9 mouse cellular contexts compared by ENCODE assay signal in genomic region chr13:54192021-54192481, GRCm38 (mm10). TPM values are rescaled to one million over a fixed set of nuclear protein-coding genes. Genes with fewer than 3 reads are reported as not detected.
DNase-seq lines count a peak whose midpoint lies in the region; ATAC-seq and TF ChIP-seq lines count a peak whose summit lies in the region.
"Had no signal": no experiment of that assay in that cellular context is flagged by ENCODE, and none has a peak within 500 bp of the region (broad histone marks: within the 10 kb centered on the region; RNA-seq: fewer than 3 reads in every experiment).

Gene Hrh2, plus strand, starts transcription at chr13:54192129.

- peak within 1 kb of the TSS; percentile 62 for H3K4me3 ChIP-seq in gastrocnemius, adult 2 months
- H3K4me3 ChIP-seq in spleen, adult 2 months (ENCODE audit: extremely low read depth, insufficient read depth, insufficient read length): peak within 1 kb of the TSS; percentile 65
- peak within 1 kb of the TSS; percentile 43 for H3K4me3 ChIP-seq in midbrain, embryonic 14.5 days (replicated peaks; ENCODE audit: low read depth, low read length)

- ATAC-seq in midbrain, embryonic 14.5 days (ENCODE audit: low FRiP score, low TSS enrichment): no peak

- H3K4me1 ChIP-seq in spleen, adult 2 months (ENCODE audit: control insufficient read depth, insufficient read depth, insufficient read length): peaks cover 20% of the 10 kb centered on the region
- H3K4me1 ChIP-seq in midbrain, embryonic 14.5 days (ENCODE audit: control insufficient read depth, insufficient read depth, low read length): 0 out of 2 replicates have a peak, but pooled peaks cover 5% of the 10 kb centered on the region

- 2% methylated on average over 31 of the region's 31 CpGs for WGBS in spleen, adult 2 months
- WGBS in midbrain, embryonic 14.5 days: under 1% methylated on average over 31 of the region's 31 CpGs

- DNase-seq in gastrocnemius, adult 2 months: peak; percentile 52
- no peak for DNase-seq in gastrocnemius, postnatal 4 days (ENCODE audit: low spot score in 2 of 2)
- DNase-seq in spleen, adult 2 months (ENCODE audit: low read depth in 1 of 2, low spot score in 2 of 2): peak in 1 of 2 experiments; percentile 33
- no peak for DNase-seq in spleen, postnatal 14 days (ENCODE audit: low spot score in 2 of 2)
- peak; percentile 78 for DNase-seq in induced T-regulatory cell, adult 2 months (ENCODE audit: low read depth)
- peak; percentile 65 for DNase-seq in midbrain, embryonic 14.5 days
- peak; percentile 54 for DNase-seq in thymus, postnatal 4 days
- DNase-seq in urinary bladder, adult 18-20 months (ENCODE audit: low spot score in 2 of 2): no peak

- intact Hi-C loops in gastrocnemius, adult 2 months (cut with DNase I): no loop called here

- H3K9me3 ChIP-seq in midbrain, embryonic 14.5 days (ENCODE audit: control insufficient read depth, low read length): no peaks in the 10 kb centered on the region

- TF ChIP-seq POLR2A in spleen, adult 2 months (IDR thresholded peaks at IDR 0.05; ENCODE audit: low read depth, low read length): no peak

- H3K4me2 ChIP-seq in midbrain, embryonic 14.5 days (ENCODE audit: low read length): peak within 1 kb of the TSS; percentile 76

- peak within 1 kb of the TSS; percentile 60 for H3K9ac ChIP-seq in midbrain, embryonic 14.5 days (replicated peaks; ENCODE audit: low read length)

- H3K27ac ChIP-seq in gastrocnemius, adult 2 months: no peak within 1 kb of the TSS
- H3K27ac ChIP-seq in spleen, adult 2 months (ENCODE audit: insufficient read depth, low read length): peak within 1 kb of the TSS; percentile 18; the same call in 1 of the 2 replicates
- H3K27ac ChIP-seq in midbrain, embryonic 14.5 days (replicated peaks; ENCODE audit: low read depth, low read length): no peak within 1 kb of the TSS

- H3K36me3 ChIP-seq in spleen, adult 2 months (ENCODE audit: control insufficient read depth, insufficient read depth, low read length): no peaks in the 10 kb centered on the region
- H3K36me3 ChIP-seq in midbrain, embryonic 14.5 days (ENCODE audit: control insufficient read depth, insufficient read depth, low read length): no peaks in the 10 kb centered on the region
- H3K36me3 ChIP-seq: G1E had no signal

- no peak for TF ChIP-seq CTCF in gastrocnemius, adult 2 months (IDR thresholded peaks at IDR 0.05)
- no peak for TF ChIP-seq CTCF in spleen, adult 2 months (IDR thresholded peaks at IDR 0.05; ENCODE audit: extremely low read depth, insufficient read depth, insufficient read length, insufficient replicate concordance)

- no peaks in the 10 kb centered on the region for H3K27me3 ChIP-seq in spleen, adult 2 months (ENCODE audit: control insufficient read depth, insufficient read depth, low read length)
- peaks cover 10% of the 10 kb centered on the region; the same call in 1 of the 2 replicates for H3K27me3 ChIP-seq in midbrain, embryonic 14.5 days (ENCODE audit: control insufficient read depth, insufficient read depth, low read length)

RNA-seq across cellular contexts. Expression of gene Hrh2, which starts in this region (rescaled TPM):
- total RNA-seq in gastrocnemius, adult 2 months (2021): under 1 TPM; 0.11 to 0.15 TPM
- total RNA-seq in gastrocnemius, postnatal 4 days (2021): under 1 TPM; 0.05 to 0.10 TPM
- 4.0 and 5.8 TPM in 2 replicates for polyA plus RNA-seq in spleen, adult 2 months (2012; rRNA removed)
- polyA plus RNA-seq in midbrain, embryonic 14.5 days (2014; fragmentation: Nextera tagmentation; extraction: Ambion mirVana): 0.63 and 0.78 TPM in 2 replicates
- polyA plus RNA-seq: G1E had no signal

Comparison
In these comparisons a context has a peak if more than half of its experiments do, and no peak if none do; other contexts are left out.
1. Peak in DNase-seq and H3K4me3 ChIP-seq in gastrocnemius, adult 2 months; RNA of the gene not detected or under 1 TPM.
2. Peak in DNase-seq, H3K4me3 ChIP-seq, H3K9ac ChIP-seq and H3K4me2 ChIP-seq in midbrain, embryonic 14.5 days; RNA of the gene not detected or under 1 TPM.
3. DNase-seq: peak in induced T-regulatory cell, adult 2 months (single experiment) and thymus, postnatal 4 days (single experiment); none in gastrocnemius, postnatal 4 days (0 of 2), spleen, postnatal 14 days (0 of 2) and urinary bladder, adult 18-20 months (0 of 2).
4. Peak in every context shown above with its lines, with median percentiles within 50 percentile points of each other: H3K4me3 ChIP-seq.